Mouse (Mus musculus) heart, postnatal 0 days (tissue): Measurements from ENCODE around the gene Lin52. TPM values are rescaled to one million over a fixed set of nuclear protein-coding genes. Genes with fewer than 3 reads are reported as not detected.

Experiments used
- ATAC-seq: fragments of 200-750 bp; cut with Nextera tagmentation; 2 replicates; pipeline ENCODE4 v1.8.0; 2017; ENCODE audit warnings: low read depth, moderate number of reproducible peaks, moderate library complexity; ENCODE audit not compliant: insufficient read depth
- DNase-seq: peaks from one replicate; pipeline ENCODE4 v3.0.0-alpha.2; 2016; ENCODE audit warnings: low spot score
- H3K27ac ChIP-seq: fragments of 300-500 bp; sonication (generic); 2 replicates; pipeline ENCODE4 v1.5.1; 2014; ENCODE audit warnings: low read depth, mild to moderate bottlenecking
- H3K27me3 ChIP-seq: fragments of 300-500 bp; sonication (generic); 2 replicates; pipeline ENCODE4 v1.6.1; 2014; ENCODE audit warnings: low read length, mixed read lengths; ENCODE audit not compliant: control insufficient read depth, insufficient read depth
- H3K36me3 ChIP-seq: fragments of 300-500 bp; sonication (generic); replicated peaks from 2 replicates; pipeline ENCODE4 v1.6.1; 2014; ENCODE audit warnings: low read length, mixed read lengths; ENCODE audit not compliant: control insufficient read depth, insufficient read depth
- H3K4me1 ChIP-seq: fragments of 300-500 bp; sonication (generic); 2 replicates; pipeline ENCODE4 v1.6.1; 2014; ENCODE audit warnings: antibody characterized with exemption; ENCODE audit not compliant: control insufficient read depth, insufficient read depth
- H3K4me2 ChIP-seq: fragments of 300-500 bp; sonication (generic); 2 replicates; pipeline ENCODE4 v1.6.1; 2014; ENCODE audit warnings: low read depth, mild to moderate bottlenecking, low read length, moderate library complexity
- H3K4me3 ChIP-seq: fragments of 300-500 bp; sonication (generic); 2 replicates; pipeline ENCODE4 v1.5.1; 2014; ENCODE audit warnings: low read depth, low read length
- H3K9ac ChIP-seq: fragments of 300-500 bp; sonication (generic); replicated peaks from 2 replicates; pipeline ENCODE4 v1.6.1; 2014; ENCODE audit warnings: low read depth, low read length, mixed read lengths
- H3K9me3 ChIP-seq: fragments of 300-500 bp; sonication (generic); replicated peaks from 2 replicates; pipeline ENCODE4 v1.6.1; 2016; ENCODE audit warnings: low read length; ENCODE audit not compliant: control insufficient read depth
- CTCF ChIP-seq: IDR thresholded peaks from 2 replicates; pipeline ENCODE4 v1.5.1; 2016; ENCODE audit warnings: antibody characterized with exemption, control low read depth, low read depth
- EP300 ChIP-seq: IDR thresholded peaks from 2 replicates; pipeline ENCODE4 v1.6.1; 2016; ENCODE audit warnings: antibody characterized with exemption, low read depth
- WGBS: fragments of 180-500 bp; shearing (Covaris S2); extraction: QIAGEN DNeasy Blood & Tissue Kit; methylation state at CpG from one replicate; pipeline ENCODE4 v1.1.7; 2014; 5-methylcytosine and 5-hydroxymethylcytosine counted together
- polyA plus RNA-seq: library from polyadenylated mRNA; unstranded; fragments of >200 nt; fragmentation: Nextera tagmentation; extraction: Ambion mirVana; gene quantifications from 2 replicates; pipeline ENCODE4 v1.2.1, GENCODE M21; 2015
- total RNA-seq: library from RNA; depleted of rRNA; stranded (reverse); fragments of >200 nt; gene quantifications from 2 replicates; pipeline ENCODE4 v1.2.3, GENCODE M21; 2014; ENCODE audit warnings: low replicate concordance

Gene Lin52
- total and polyA plus RNA-seq, 2 experiments from 2014 or later: 12.4 to 23.7 TPM

- ATAC-seq: no peak
- H3K4me3 ChIP-seq: peak overlapping the region; percentile 65
- peak overlapping the region; percentile 62 for H3K9ac ChIP-seq
- no peaks in the 10 kb centered on the region for H3K27me3 ChIP-seq
- H3K4me1 ChIP-seq: peaks cover 21% of the 10 kb centered on the region
- peak overlapping the region; percentile 96 for H3K27ac ChIP-seq
- no peaks in the 10 kb centered on the region for H3K9me3 ChIP-seq
- 2% methylated on average over 11 of the region's 11 CpGs for WGBS
- no peak for DNase-seq
- no peak for TF ChIP-seq EP300
- TF ChIP-seq CTCF: no peak
- peak overlapping the region; percentile 72 for H3K4me2 ChIP-seq
- peaks cover under 1% of the 10 kb centered on the region for H3K36me3 ChIP-seq
These were observed 579 bp downstream of the Lin52 start for GRCm38 (mm10) chr12:84451801-84452200.

- peaks cover 39% of the 10 kb centered on the region for H3K36me3 ChIP-seq
- H3K4me1 ChIP-seq: peaks cover 11% of the 10 kb centered on the region
- DNase-seq (no peak), ATAC-seq (no peak)
- 91% methylated on average over 3 of the region's 3 CpGs for WGBS
- H3K9ac ChIP-seq: no peak overlapping the region
- H3K27ac ChIP-seq: no peak overlapping the region
- no peak for TF ChIP-seq CTCF
- TF ChIP-seq EP300: no peak
- H3K9me3 ChIP-seq: no peaks in the 10 kb centered on the region
- no peak overlapping the region for H3K4me3 ChIP-seq
- H3K4me2 ChIP-seq: no peak overlapping the region
- no peaks in the 10 kb centered on the region for H3K27me3 ChIP-seq
These were observed 5.7 kb downstream of the Lin52 start for GRCm38 (mm10) chr12:84456911-84457310.

GRCm38 (mm10) chr12:84459845-84460244, 8.6 kb downstream of the Lin52 start:
- no peak overlapping the region for H3K9ac ChIP-seq
- DNase-seq: no peak
- no peaks in the 10 kb centered on the region for H3K9me3 ChIP-seq
- WGBS: 51% methylated on average over 1 of the region's 1 CpGs
- H3K4me1 ChIP-seq: no peaks in the 10 kb centered on the region
- H3K36me3 ChIP-seq: peaks cover 65% of the 10 kb centered on the region
- no peak overlapping the region for H3K27ac ChIP-seq
- no peak for TF ChIP-seq EP300
- peak; percentile 30; the same call in 1 of the 2 replicates for TF ChIP-seq CTCF
- H3K4me3 ChIP-seq: no peak overlapping the region
- no peaks in the 10 kb centered on the region for H3K27me3 ChIP-seq
- no peak overlapping the region for H3K4me2 ChIP-seq
- no peak for ATAC-seq

GRCm38 (mm10) chr12:84461416-84461815, 10.2 kb downstream of the Lin52 start:
- H3K36me3 ChIP-seq: peaks cover 68% of the 10 kb centered on the region
- no peaks in the 10 kb centered on the region for H3K4me1 ChIP-seq
- no peak for ATAC-seq
- H3K4me3 ChIP-seq: no peak overlapping the region
- no peak for DNase-seq
- no peaks in the 10 kb centered on the region for H3K9me3 ChIP-seq
- H3K4me2 ChIP-seq: no peak overlapping the region
- TF ChIP-seq CTCF (no peak), EP300 (no peak)
- 86% methylated on average over 5 of the region's 5 CpGs for WGBS
- H3K9ac ChIP-seq: no peak overlapping the region
- H3K27me3 ChIP-seq: no peaks in the 10 kb centered on the region
- H3K27ac ChIP-seq: no peak overlapping the region

GRCm38 (mm10) chr12:84462856-84463255, 11.6 kb downstream of the Lin52 start:
- ATAC-seq (no peak), DNase-seq (no peak)
- Histone ChIP-seq H3K9me3 (no peaks in the 10 kb centered on the region), H3K27me3 (no peaks in the 10 kb centered on the region), H3K27ac (no peak overlapping the region), H3K36me3 (peaks cover 61% of the 10 kb centered on the region), H3K4me2 (no peak overlapping the region), H3K4me1 (no peaks in the 10 kb centered on the region), H3K4me3 (no peak overlapping the region), H3K9ac (no peak overlapping the region)
- 82% methylated on average over 3 of the region's 3 CpGs for WGBS
- no peak for TF ChIP-seq EP300
- no peak for TF ChIP-seq CTCF

GRCm38 (mm10) chr12:84468701-84469100, 17.5 kb downstream of the Lin52 start:
- TF ChIP-seq EP300 (no peak), CTCF (peak; percentile 77)
- Histone ChIP-seq H3K36me3 (peaks cover 31% of the 10 kb centered on the region), H3K4me1 (no peaks in the 10 kb centered on the region), H3K4me3 (no peak overlapping the region), H3K9ac (no peak overlapping the region), H3K4me2 (no peak overlapping the region), H3K27ac (no peak overlapping the region), H3K27me3 (no peaks in the 10 kb centered on the region), H3K9me3 (no peaks in the 10 kb centered on the region)
- ATAC-seq (no peak), DNase-seq (peak; percentile 55)
- WGBS: 0% methylated on average over 1 of the region's 1 CpGs
